Mouse (Mus musculus) layer of hippocampus, adult 11-12 months (tissue): ENCODE measurements around the gene Sh3bp5.
"Not testable (repeated sequence)": the region's sequence is repeated elsewhere in the genome, so short reads cannot be mapped to it uniquely, and the experiment has no call there.

Source experiments
- DNase-seq: peaks from one replicate; pipeline ENCODE4 v3.0.0; 2022; ENCODE audit warnings: low spot score

Sh3bp5 gene

GRCm38 (mm10) chr14:31435930-31436693 lies at the start of gene Sh3bp5:
Gene Sh3bp5 (minus strand): TSS chr14:31436078.
- DNase-seq: peak; percentile 95

GRCm38 (mm10) chr14:31482417-31482816 lies 46.5 kb upstream of the Sh3bp5 start:
- DNase-seq: no peak

- DNase-seq: no peak
Measured at GRCm38 (mm10) chr14:31473297-31473696, 37.4 kb upstream of the Sh3bp5 start.

- peak; percentile 80 for DNase-seq
Measured at GRCm38 (mm10) chr14:31472451-31473061, 36.7 kb upstream of the Sh3bp5 start.

GRCm38 (mm10) chr14:31469711-31470110 lies 33.8 kb upstream of the Sh3bp5 start:
- no peak for DNase-seq

- no peak for DNase-seq
Measured at GRCm38 (mm10) chr14:31464176-31464575, 28.3 kb upstream of the Sh3bp5 start.

GRCm38 (mm10) chr14:31462886-31463285 lies 27.0 kb upstream of the Sh3bp5 start:
- no peak for DNase-seq

GRCm38 (mm10) chr14:31462226-31462625 lies 26.3 kb upstream of the Sh3bp5 start:
- not testable (repeated sequence) for DNase-seq

- no peak for DNase-seq
Measured at GRCm38 (mm10) chr14:31458006-31458405, 22.1 kb upstream of the Sh3bp5 start.

- peak; percentile 54 for DNase-seq
Measured at GRCm38 (mm10) chr14:31456064-31456721, 20.3 kb upstream of the Sh3bp5 start.

GRCm38 (mm10) chr14:31454849-31455566 lies 19.1 kb upstream of the Sh3bp5 start:
- no peak for DNase-seq

DNA sequence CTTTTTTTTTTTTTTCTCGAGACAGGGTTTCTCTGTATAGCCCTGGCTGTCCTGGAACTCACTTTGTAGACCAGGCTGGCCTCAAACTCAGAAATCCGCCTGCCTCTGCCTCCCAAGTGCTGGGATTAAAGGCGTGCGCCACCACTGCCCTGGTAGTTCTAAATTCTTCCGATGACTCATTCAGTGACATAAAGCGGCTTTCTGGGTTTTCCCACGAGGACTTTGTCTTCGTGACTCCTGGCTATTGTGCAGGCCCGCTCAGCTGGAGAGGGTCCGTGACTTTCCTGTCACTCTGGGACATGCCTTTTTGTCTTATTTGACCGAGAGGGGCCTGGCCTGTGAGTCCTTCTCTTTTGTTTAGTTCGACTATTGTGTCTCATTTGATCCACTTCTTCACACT lies 18.1 kb upstream of the Sh3bp5 start:
- not testable (repeated sequence) for DNase-seq

GRCm38 (mm10) chr14:31448994-31449393 lies 13.1 kb upstream of the Sh3bp5 start:
- no peak for DNase-seq

DNA sequence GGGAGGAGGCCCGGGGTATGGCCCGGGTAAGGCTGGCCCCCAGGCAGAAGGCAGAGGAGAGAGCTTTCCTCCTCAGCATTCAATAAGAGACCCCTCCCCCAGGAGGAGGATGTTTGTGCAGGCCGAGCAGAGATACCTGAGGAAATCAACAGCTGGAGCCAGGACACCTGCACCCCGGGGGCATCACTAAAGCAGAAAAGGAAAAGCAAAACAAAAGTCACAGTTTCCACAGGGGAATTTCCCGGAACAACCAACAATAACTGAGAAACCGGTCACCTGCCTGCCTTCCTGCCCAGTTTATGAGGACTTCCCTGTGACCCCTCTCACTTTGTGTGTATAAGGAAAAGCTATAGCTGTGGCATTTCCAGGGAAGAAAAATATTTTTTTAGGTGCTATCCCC lies 7.7 kb upstream of the Sh3bp5 start:
- no peak for DNase-seq

DNA sequence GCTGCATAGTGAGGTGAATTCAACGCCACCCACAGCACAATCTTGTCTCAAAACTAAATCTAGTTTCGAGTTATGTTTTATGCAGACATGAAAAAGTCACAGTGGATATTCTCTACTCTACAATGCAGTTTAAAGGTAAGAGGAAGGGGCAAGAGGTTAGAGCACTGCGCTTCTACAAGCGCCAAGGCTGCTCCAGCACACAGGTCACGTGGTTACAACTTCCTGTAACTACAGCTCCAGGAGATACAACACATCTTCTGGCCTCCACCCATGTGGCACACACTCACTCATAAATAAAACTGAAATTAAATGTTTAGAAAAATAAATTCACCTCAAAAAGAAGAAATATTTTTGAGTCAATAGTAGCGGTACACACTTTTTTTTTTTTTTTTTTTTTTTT lies 4.8 kb upstream of the Sh3bp5 start:
- DNase-seq: no peak

- no peak for DNase-seq
Measured at GRCm38 (mm10) chr14:31440230-31440629, 4.4 kb upstream of the Sh3bp5 start.

GRCm38 (mm10) chr14:31439279-31439678 lies 3.4 kb upstream of the Sh3bp5 start:
- no peak for DNase-seq

GRCm38 (mm10) chr14:31437826-31438529 lies 2.1 kb upstream of the Sh3bp5 start:
- DNase-seq: peak; percentile 74

DNA sequence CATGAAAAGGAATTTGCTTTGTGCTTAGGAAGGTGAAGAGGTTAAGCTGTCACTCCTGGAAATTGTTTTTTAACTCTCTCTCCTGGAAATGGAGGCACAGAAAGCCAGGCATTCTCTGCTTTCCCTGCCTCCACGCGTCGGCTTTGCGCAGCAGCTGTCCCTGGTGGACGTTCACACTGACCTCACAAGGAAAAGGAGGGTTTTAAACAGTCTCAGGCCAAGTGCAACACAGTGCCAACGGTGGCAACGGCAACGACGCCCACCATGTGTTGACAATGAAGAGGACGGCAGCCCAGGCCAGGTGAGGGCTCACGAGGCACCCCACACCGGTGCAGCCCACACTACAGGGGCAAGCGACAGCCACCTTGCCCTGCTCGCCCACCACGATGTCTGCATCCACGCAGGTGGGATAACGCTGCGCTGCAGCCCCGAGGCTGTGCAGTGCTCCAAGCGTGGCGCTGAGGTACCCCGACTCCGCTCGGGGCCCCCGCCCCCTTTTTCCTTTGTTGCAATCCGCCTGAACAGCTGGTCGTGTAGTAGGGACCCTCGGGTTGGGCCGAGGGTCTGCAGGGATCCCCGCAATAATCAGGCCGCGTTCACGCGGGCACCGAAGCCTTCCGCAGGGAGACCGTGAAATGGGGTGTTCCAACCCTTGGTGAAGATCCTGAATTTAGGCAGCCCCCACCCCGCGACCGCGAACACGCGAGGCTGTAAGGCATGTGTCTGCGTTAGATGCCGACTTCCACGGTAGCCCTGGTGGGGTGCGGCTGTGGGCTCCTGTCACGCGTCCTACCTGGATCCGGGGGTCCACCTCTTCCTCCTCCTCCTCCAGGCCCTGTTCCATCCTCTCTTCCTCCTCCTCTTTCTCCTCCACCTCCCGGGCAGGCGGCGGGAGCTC lies 611 bp downstream of the Sh3bp5 start:
- peak; percentile 43 for DNase-seq

DNA sequence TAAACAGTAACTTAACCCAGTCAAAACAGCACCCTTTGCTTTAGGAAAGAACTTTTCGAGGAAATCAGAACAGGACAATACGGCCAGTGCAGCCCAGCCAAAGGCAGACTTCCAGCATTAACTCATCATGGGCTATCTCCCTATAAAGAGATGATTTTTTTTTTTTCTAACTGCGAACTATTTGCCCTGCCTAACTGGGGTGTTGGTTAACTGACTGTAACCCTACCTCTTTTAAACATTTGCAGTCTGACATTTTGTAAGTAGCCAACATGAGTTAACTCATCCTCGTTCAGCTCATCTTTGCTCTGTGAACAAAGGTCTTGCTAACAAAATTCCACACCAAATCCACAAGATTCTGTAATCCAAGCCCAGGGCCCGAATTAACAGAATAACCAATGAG lies 1.5 kb downstream of the Sh3bp5 start:
- DNase-seq: no peak

GRCm38 (mm10) chr14:31433851-31434360 lies 2.0 kb downstream of the Sh3bp5 start:
- DNase-seq: no peak
